8 mouse cellular contexts compared by ENCODE assay signal in genomic region chr16:20590680-20591038, GRCm38 (mm10). TPM values are rescaled to one million over a fixed set of nuclear protein-coding genes. Genes with fewer than 3 reads are reported as not detected.
DNase-seq lines count a peak whose midpoint lies in the region; ATAC-seq and TF ChIP-seq lines count a peak whose summit lies in the region.

No protein-coding gene starts in this region.

- H3K9ac ChIP-seq in liver, embryonic 15.5 days = no peak overlapping the region

- no peak for TF ChIP-seq POLR2A in cerebellum, adult 2 months (IDR thresholded peaks at IDR 0.05; ENCODE audit: borderline replicate concordance, insufficient read depth, low read length)

- no peak for DNase-seq in cerebellum, adult 2 months
- DNase-seq in cerebellum, adult 11-12 months = no peak
- peak; percentile 31 for DNase-seq in yolk sac, embryonic 10.5 days (ENCODE audit: low spot score)
- DNase-seq in left cerebral cortex, adult 11 months (ENCODE audit: low spot score) = no peak
- no peak for DNase-seq in thymus, postnatal 25 days

- H3K9me3 ChIP-seq in megakaryocyte, embryonic 14.5 days = peaks cover 8% of the 10 kb centered on the region
- no peaks in the 10 kb centered on the region for H3K9me3 ChIP-seq in liver, embryonic 15.5 days (replicated peaks)

- 3% methylated on average over 17 of the region's 17 CpGs for WGBS in cerebellum, adult 2 months
- WGBS in liver, embryonic 15.5 days (ENCODE audit: insufficient replicate concordance) = 1% methylated on average over 17 of the region's 17 CpGs

- peak overlapping the region; percentile 73 for H3K4me3 ChIP-seq in cerebellum, adult 2 months (replicated peaks; ENCODE audit: insufficient read depth, low read depth, low read length)
- H3K4me3 ChIP-seq in megakaryocyte, embryonic 14.5 days (replicated peaks) = peak overlapping the region; percentile 88
- peak overlapping the region; percentile 40 for H3K4me3 ChIP-seq in liver, embryonic 15.5 days (replicated peaks)

- no peaks in the 10 kb centered on the region for H3K4me1 ChIP-seq in cerebellum, adult 2 months (ENCODE audit: control insufficient read depth, insufficient read depth, low read length)
- peaks cover 33% of the 10 kb centered on the region for H3K4me1 ChIP-seq in megakaryocyte, embryonic 14.5 days
- H3K4me1 ChIP-seq in liver, embryonic 15.5 days (replicated peaks) = peaks cover 42% of the 10 kb centered on the region

- no peak for ATAC-seq in megakaryocyte, adult 5-6 weeks (ENCODE audit: poor library complexity, severe bottlenecking)
- no peak for ATAC-seq in liver, embryonic 15.5 days (ENCODE audit: insufficient read depth)

- H3K27me3 ChIP-seq in cerebellum, adult 2 months (ENCODE audit: control insufficient read depth, insufficient read depth, low read length) = no peaks in the 10 kb centered on the region
- peaks cover 82% of the 10 kb centered on the region for H3K27me3 ChIP-seq in megakaryocyte, embryonic 14.5 days (replicated peaks)
- peaks cover 80% of the 10 kb centered on the region for H3K27me3 ChIP-seq in liver, embryonic 15.5 days

- no peaks in the 10 kb centered on the region for H3K36me3 ChIP-seq in megakaryocyte, embryonic 14.5 days (replicated peaks; ENCODE audit: low read length)
- H3K36me3 ChIP-seq in liver, embryonic 15.5 days (replicated peaks) = no peaks in the 10 kb centered on the region

- no peak overlapping the region for H3K27ac ChIP-seq in cerebellum, adult 2 months (ENCODE audit: insufficient read depth, low read length)
- no peak overlapping the region for H3K27ac ChIP-seq in liver, embryonic 15.5 days (replicated peaks)

- no peak for TF ChIP-seq CTCF in cerebellum, adult 2 months (IDR thresholded peaks at IDR 0.05; ENCODE audit: borderline replicate concordance, insufficient read depth, low read depth, low read length)

- H3K4me2 ChIP-seq in liver, embryonic 15.5 days = peak overlapping the region; percentile 68

RNA-seq across cellular contexts. Expression of gene Vwa5b2, which starts 1.4 kb away (rescaled TPM):
- polyA plus RNA-seq in cerebellum, adult 2 months (2012; rRNA removed) = 46.7 and 58.1 TPM in 2 replicates
- not detected in 2 replicates for polyA plus RNA-seq in megakaryocyte, embryonic 14.5 days (2012; ENCODE audit: insufficient read depth, low replicate concordance)
- total RNA-seq in megakaryocyte, adult 5-6 weeks (2015) = not detected in 2 replicates
- not detected in 2 replicates for total RNA-seq in megakaryocyte, adult 5-6 weeks (2017)
- polyA plus RNA-seq in liver, embryonic 15.5 days (2015; fragmentation: Nextera tagmentation; extraction: Ambion mirVana) = 0.21 and 0.33 TPM in 2 replicates

RNA-seq across cellular contexts. Expression of gene Eef1akmt4, which starts 20.7 kb away (rescaled TPM):
- 2.1 and 2.2 TPM in 2 replicates for polyA plus RNA-seq in cerebellum, adult 2 months (2012; rRNA removed)
- 5.4 and 20.7 TPM in 2 replicates for polyA plus RNA-seq in megakaryocyte, embryonic 14.5 days (2012; ENCODE audit: insufficient read depth, low replicate concordance)
- total RNA-seq in megakaryocyte, adult 5-6 weeks (2015) = 12.1 and 12.2 TPM in 2 replicates
- 1.9 and 3.7 TPM in 2 replicates for total RNA-seq in megakaryocyte, adult 5-6 weeks (2017)
- polyA plus RNA-seq in liver, embryonic 15.5 days (2015; fragmentation: Nextera tagmentation; extraction: Ambion mirVana) = 16.0 and 16.2 TPM in 2 replicates

RNA-seq across cellular contexts. Expression of gene Gm49333, which starts 20.8 kb away (rescaled TPM):
- not detected in 2 replicates for polyA plus RNA-seq in cerebellum, adult 2 months (2012; rRNA removed)
- polyA plus RNA-seq in megakaryocyte, embryonic 14.5 days (2012; ENCODE audit: insufficient read depth, low replicate concordance) = not detected in 2 replicates
- total RNA-seq in megakaryocyte, adult 5-6 weeks (2015) = not detected in 2 replicates
- total RNA-seq in megakaryocyte, adult 5-6 weeks (2017) = not detected in 2 replicates
- 0.08 TPM in 1 of 2 replicates, not detected in the other for polyA plus RNA-seq in liver, embryonic 15.5 days (2015; fragmentation: Nextera tagmentation; extraction: Ambion mirVana)

RNA-seq across cellular contexts. Expression of gene Alg3, which starts 20.9 kb away (rescaled TPM):
- polyA plus RNA-seq in cerebellum, adult 2 months (2012; rRNA removed) = 23.5 and 25.6 TPM in 2 replicates
- polyA plus RNA-seq in megakaryocyte, embryonic 14.5 days (2012; ENCODE audit: insufficient read depth, low replicate concordance) = 15.2 and 24.9 TPM in 2 replicates
- total RNA-seq in megakaryocyte, adult 5-6 weeks (2015) = 15.3 and 21.9 TPM in 2 replicates
- total RNA-seq in megakaryocyte, adult 5-6 weeks (2017) = 7.4 and 10.7 TPM in 2 replicates
- 20.7 and 22.9 TPM in 2 replicates for polyA plus RNA-seq in liver, embryonic 15.5 days (2015; fragmentation: Nextera tagmentation; extraction: Ambion mirVana)

RNA-seq across cellular contexts. Expression of gene Camk2n2, which starts 30.4 kb away (rescaled TPM):
- 230 and 239 TPM in 2 replicates for polyA plus RNA-seq in cerebellum, adult 2 months (2012; rRNA removed)
- 2.3 and 5.9 TPM in 2 replicates for polyA plus RNA-seq in megakaryocyte, embryonic 14.5 days (2012; ENCODE audit: insufficient read depth, low replicate concordance)
- total RNA-seq in megakaryocyte, adult 5-6 weeks (2015) = 0.29 and 0.32 TPM in 2 replicates
- total RNA-seq in megakaryocyte, adult 5-6 weeks (2017) = 0.95 TPM in 1 of 2 replicates, not detected in the other
- 0.10 and 0.12 TPM in 2 replicates for polyA plus RNA-seq in liver, embryonic 15.5 days (2015; fragmentation: Nextera tagmentation; extraction: Ambion mirVana)

Comparison
In these comparisons a context has a peak if more than half of its experiments do, and no peak if none do; other contexts are left out.
1. RNA of gene Vwa5b2, which starts 1.4 kb away (polyA plus RNA-seq): 46.7 to 58.1 TPM in cerebellum, adult 2 months; 0.21 to 0.33 TPM in liver, embryonic 15.5 days and not detected in megakaryocyte, embryonic 14.5 days; every median in the first group is over 10 times any median in the second.
2. Peak in every context shown above with its lines, with median percentiles within 50 percentile points of each other: H3K4me3 ChIP-seq.